Mouse (Mus musculus): Measurements from ENCODE around the gene Abcf2.

Gene Abcf2

GRCm38 (mm10) chr5:24577183-24577929 is at the start of gene Abcf2:
TSS of gene Abcf2 (minus strand) at chr5:24577467.
- peak; percentile 100 for DNase-seq (ENCODE audit: low read depth)

- no peak for DNase-seq (ENCODE audit: low read depth)
Measured at GRCm38 (mm10) chr5:24624822-24625120, 47.5 kb upstream of the Abcf2 start.

GRCm38 (mm10) chr5:24623986-24624821 is 46.9 kb upstream of the Abcf2 start, which contains the start of gene Smarcd3:
TSS of gene Smarcd3 (minus strand) at chr5:24624411.
- DNase-seq (ENCODE audit: low read depth): no peak

GRCm38 (mm10) chr5:24623041-24623985 is 46.0 kb upstream of the Abcf2 start:
- DNase-seq (ENCODE audit: low read depth): no peak

GRCm38 (mm10) chr5:24622386-24623040 is 45.2 kb upstream of the Abcf2 start:
- DNase-seq (ENCODE audit: low read depth): no peak

GRCm38 (mm10) chr5:24620626-24621025 is 43.4 kb upstream of the Abcf2 start:
- DNase-seq (ENCODE audit: low read depth): no peak

GRCm38 (mm10) chr5:24620116-24620515 is 42.8 kb upstream of the Abcf2 start:
- DNase-seq (ENCODE audit: low read depth): no peak

- no peak for DNase-seq (ENCODE audit: low read depth)
Measured at GRCm38 (mm10) chr5:24618921-24619320, 41.7 kb upstream of the Abcf2 start.

GRCm38 (mm10) chr5:24615097-24615496 is 37.8 kb upstream of the Abcf2 start:
- no peak for DNase-seq (ENCODE audit: low read depth)

GRCm38 (mm10) chr5:24612302-24612649 is 35.0 kb upstream of the Abcf2 start:
- DNase-seq (ENCODE audit: low read depth): no peak

GRCm38 (mm10) chr5:24611366-24612301 is 34.4 kb upstream of the Abcf2 start:
- DNase-seq (ENCODE audit: low read depth): no peak

- no peak for DNase-seq (ENCODE audit: low read depth)
Measured at GRCm38 (mm10) chr5:24609388-24609787, 32.1 kb upstream of the Abcf2 start.

- DNase-seq (ENCODE audit: low read depth): no peak
Measured at GRCm38 (mm10) chr5:24605980-24606665, 28.9 kb upstream of the Abcf2 start.

- DNase-seq (ENCODE audit: low read depth): no peak
Measured at GRCm38 (mm10) chr5:24605321-24605979, 28.2 kb upstream of the Abcf2 start.

- no peak for DNase-seq (ENCODE audit: low read depth)
Measured at GRCm38 (mm10) chr5:24604656-24605100, 27.4 kb upstream of the Abcf2 start.

GRCm38 (mm10) chr5:24604080-24604655 is 26.9 kb upstream of the Abcf2 start:
- DNase-seq (ENCODE audit: low read depth): no peak

- DNase-seq (ENCODE audit: low read depth): no peak
Measured at GRCm38 (mm10) chr5:24603431-24604010, 26.3 kb upstream of the Abcf2 start.

GRCm38 (mm10) chr5:24602751-24603343 is 25.6 kb upstream of the Abcf2 start:
- DNase-seq (ENCODE audit: low read depth): no peak
